Mouse (Mus musculus): ENCODE data around the gene Mdk.

Mdk gene

GRCm38 (mm10) chr2:91932160-91932711 lies at the start of gene Mdk:
Mdk (minus strand) TSS chr2:91932297.
- DNase-seq (ENCODE audit: low read depth, low spot score), result no peak

- DNase-seq (ENCODE audit: low read depth, low spot score), result no peak
These were observed 48.7 kb upstream of the Mdk start for GRCm38 (mm10) chr2:91980830-91981229.

GRCm38 (mm10) chr2:91980245-91980644 lies 48.1 kb upstream of the Mdk start:
- DNase-seq (ENCODE audit: low read depth, low spot score), result no peak

- DNase-seq (ENCODE audit: low read depth, low spot score), result no peak
These were observed 46.5 kb upstream of the Mdk start for GRCm38 (mm10) chr2:91978547-91978946.

GRCm38 (mm10) chr2:91977960-91978359 lies 45.9 kb upstream of the Mdk start:
- DNase-seq (ENCODE audit: low read depth, low spot score), result no peak

GRCm38 (mm10) chr2:91975581-91976541 lies 43.8 kb upstream of the Mdk start, which contains the start of gene Dgkz:
Dgkz (minus strand) TSS chr2:91975864.
- peak; percentile 65 for DNase-seq (ENCODE audit: low read depth, low spot score)

- DNase-seq (ENCODE audit: low read depth, low spot score), result peak; percentile 71
These were observed 41.5 kb upstream of the Mdk start for GRCm38 (mm10) chr2:91973416-91974135.

GRCm38 (mm10) chr2:91972121-91972566 lies 40.0 kb upstream of the Mdk start:
- peak; percentile 56 for DNase-seq (ENCODE audit: low read depth, low spot score)

- peak; percentile 94 for DNase-seq (ENCODE audit: low read depth, low spot score)
These were observed 39.4 kb upstream of the Mdk start for GRCm38 (mm10) chr2:91971231-91972097.

- DNase-seq (ENCODE audit: low read depth, low spot score), result no peak
These were observed 35.9 kb upstream of the Mdk start for GRCm38 (mm10) chr2:91967962-91968361.

GRCm38 (mm10) chr2:91966367-91966766 lies 34.3 kb upstream of the Mdk start:
- DNase-seq (ENCODE audit: low read depth, low spot score), result no peak

GRCm38 (mm10) chr2:91965417-91965816 lies 33.3 kb upstream of the Mdk start:
- no peak for DNase-seq (ENCODE audit: low read depth, low spot score)

- DNase-seq (ENCODE audit: low read depth, low spot score), result no peak
These were observed 32.6 kb upstream of the Mdk start for GRCm38 (mm10) chr2:91964610-91965204.

- DNase-seq (ENCODE audit: low read depth, low spot score), result peak; percentile 96
These were observed 31.4 kb upstream of the Mdk start for GRCm38 (mm10) chr2:91963443-91963932.

GRCm38 (mm10) chr2:91962864-91963401 lies 30.8 kb upstream of the Mdk start:
- no peak for DNase-seq (ENCODE audit: low read depth, low spot score)

GRCm38 (mm10) chr2:91961901-91962761 lies 30.0 kb upstream of the Mdk start:
- no peak for DNase-seq (ENCODE audit: low read depth, low spot score)

GRCm38 (mm10) chr2:91960459-91960858 lies 28.4 kb upstream of the Mdk start:
- DNase-seq (ENCODE audit: low read depth, low spot score), result no peak

GRCm38 (mm10) chr2:91959544-91960410 lies 27.7 kb upstream of the Mdk start:
- peak; percentile 90 for DNase-seq (ENCODE audit: low read depth, low spot score)

All from brain, adult 2 months (tissue).